Mouse (Mus musculus) cerebellum, adult 9-10 months (tissue): ENCODE results near the gene Osbpl8.
A peak's percentile ranks its signal among the peaks of the same experiment; 100 is the strongest.

ENCODE experiments used
- DNase-seq: peaks from one replicate; pipeline ENCODE4 v3.0.0; 2022

Gene Osbpl8

DNA sequence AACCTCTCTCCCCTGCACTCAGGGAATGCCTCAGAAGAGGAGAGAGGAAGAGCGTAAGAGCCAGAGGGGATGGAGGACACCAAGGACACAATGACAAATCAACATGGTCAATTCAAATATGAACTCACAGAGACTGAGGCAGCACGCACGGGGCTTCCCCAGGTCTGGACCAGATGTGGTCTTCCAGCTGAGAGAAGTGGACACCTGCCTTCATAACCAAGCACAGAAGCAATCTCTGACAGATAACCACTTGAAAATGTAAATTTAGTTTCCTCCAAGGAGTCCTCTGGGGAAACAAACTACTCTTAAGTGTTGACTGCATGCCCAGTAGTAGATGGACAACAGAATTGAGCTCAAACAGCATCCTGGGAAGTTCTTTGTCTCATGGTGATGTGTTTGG lies 9.5 kb upstream of the Osbpl8 start:
- DNase-seq, result no peak

DNA sequence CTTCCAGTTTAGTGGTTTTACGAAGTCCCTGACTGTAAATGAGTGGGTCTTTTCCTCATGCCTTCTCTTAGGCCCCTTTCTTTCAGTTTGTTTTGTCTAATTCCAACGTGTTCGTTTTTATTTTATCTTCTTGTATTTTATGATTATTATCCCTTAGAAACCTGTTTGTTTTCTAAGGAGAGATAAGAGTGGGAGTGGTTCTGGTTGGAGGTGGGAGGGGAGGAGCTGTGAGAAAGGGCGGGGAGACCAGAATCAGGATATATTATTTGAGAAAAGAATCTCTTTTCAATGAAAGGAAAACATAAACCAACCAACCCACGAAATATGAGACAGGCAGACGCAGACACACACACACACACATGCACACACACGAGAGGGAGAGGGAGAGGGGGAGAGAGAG lies 9.0 kb upstream of the Osbpl8 start:
- DNase-seq, result no peak

DNA sequence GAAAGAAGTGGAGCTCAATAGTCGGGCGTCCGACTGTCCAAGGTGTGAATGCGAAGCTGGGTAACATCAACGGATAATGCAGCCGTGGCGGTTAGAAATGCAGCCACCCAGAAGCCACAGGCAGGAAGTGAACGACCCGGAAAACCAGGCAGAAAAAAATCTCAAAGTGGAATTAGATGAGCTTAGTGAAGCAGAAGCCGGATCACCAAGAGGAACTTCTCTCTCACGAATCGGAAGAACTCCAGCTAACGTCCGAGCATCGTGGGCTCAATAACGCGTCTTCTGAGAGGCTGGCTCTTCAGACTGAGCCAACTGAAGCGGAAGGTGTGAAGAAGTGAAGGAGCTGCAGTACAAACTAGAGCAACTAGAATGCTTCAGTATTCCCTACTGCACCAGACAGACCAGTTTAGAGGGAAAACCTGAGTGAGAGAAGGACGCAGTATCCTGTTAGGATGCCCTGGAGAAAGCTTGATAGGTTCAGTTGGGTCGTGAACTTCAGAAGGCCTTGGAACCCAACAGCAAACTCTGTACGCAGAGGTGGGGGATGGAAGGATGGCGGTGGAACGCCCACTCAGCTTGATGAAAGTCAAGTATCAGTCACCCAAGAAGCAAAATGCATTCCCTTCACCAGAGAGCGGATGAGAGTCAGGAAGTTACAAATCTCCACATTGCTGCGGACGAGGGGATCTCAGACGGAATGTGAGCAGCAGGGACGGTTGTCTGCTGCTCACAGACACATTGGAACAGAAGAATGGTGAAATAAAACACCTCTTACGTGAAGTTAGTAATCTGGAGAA lies 8.0 kb upstream of the Osbpl8 start:
- no peak for DNase-seq

DNA sequence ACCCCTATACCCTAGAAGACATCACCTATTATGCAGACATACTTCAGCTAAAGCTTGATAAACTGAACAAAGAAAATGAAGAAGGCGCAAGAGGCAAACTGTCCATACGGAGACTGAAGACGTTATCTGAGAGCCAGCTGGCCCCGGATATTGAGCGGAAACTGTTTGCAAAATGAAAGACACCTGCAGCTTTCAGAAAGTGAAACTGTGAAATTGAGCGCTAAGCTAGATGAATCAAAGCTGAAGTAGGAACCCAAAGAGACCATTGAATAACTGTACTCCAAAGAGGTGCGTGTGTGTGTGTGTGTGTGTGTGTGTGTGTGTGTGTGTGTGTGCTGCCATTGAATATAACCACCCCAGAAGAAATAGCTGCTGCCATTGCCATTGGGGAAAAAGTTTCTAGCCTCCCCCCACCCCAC lies 7.3 kb upstream of the Osbpl8 start:
- DNase-seq, result no peak

DNA sequence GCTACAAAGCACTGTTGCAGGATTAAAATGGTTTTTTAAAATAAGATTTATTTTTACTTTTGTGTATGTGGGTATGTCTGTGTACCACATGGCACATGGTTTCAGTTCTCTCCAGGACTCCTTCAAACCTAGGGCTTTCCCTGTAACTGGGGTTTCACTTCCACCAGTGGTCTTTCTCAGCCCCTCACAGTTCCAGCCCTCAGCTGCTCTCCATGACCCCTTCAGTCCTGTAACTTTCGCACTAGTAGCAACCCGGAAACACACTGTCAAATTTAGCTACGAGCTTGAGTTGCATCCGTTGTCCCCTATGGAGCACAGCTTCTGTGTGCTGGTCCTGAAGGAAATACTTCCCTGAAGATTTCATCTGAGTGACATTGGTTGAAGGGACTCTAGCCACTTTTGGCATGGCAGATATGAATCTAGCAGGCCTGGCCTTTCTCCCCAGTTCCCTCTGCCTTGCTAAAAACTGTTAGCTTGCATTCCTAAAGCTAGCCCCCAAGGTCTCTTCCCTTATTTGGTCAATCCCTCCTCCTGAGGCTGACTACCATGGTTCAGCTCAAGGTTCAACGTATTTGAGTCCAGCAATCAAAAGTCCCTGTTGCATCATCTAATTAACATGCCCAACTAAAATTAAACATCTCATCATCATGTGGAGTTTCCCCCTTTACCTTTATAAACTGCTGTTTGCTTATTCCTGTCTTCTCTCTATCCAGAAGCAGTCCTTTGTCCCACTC lies 4.6 kb upstream of the Osbpl8 start:
- DNase-seq, result no peak

DNA sequence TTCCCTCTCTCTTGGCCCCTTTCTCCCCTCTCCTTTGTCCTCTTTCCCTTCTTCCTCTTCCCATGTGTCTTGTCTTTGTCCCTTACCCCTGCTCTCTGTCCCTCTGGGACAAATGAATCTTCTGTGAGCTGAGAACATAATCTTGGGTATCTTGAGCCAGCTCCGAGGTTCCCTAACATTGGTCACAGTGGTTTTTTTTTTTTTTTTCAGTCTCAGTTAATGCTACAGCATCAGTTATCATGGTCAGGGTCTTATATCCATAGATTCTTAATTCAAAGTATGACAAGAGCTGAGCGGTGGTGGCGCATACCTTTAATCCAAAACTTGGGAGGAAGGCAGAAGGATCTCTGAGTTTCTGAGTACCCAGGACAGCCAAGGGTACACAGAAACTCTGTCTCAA lies 4.0 kb upstream of the Osbpl8 start:
- DNase-seq, result no peak

DNA sequence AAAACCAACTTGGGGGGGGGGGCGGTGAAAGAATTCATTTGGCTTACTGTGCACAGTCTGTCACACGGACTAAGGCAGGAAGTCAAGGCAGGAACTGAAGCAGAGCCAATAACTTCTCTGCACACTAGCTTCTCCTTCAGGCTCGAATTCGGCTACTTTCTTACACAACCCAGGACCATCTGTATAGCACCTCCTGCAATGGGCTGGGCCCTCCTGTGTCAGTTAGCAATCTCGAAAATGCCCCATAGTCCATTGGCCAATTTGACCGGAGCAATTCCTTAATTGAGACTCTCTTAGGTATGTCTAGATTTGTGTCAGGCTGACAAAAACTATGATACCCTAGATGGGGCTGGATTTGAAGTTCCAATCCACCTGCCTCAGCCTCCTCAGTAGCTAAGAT lies 3.2 kb upstream of the Osbpl8 start:
- no peak for DNase-seq

DNA sequence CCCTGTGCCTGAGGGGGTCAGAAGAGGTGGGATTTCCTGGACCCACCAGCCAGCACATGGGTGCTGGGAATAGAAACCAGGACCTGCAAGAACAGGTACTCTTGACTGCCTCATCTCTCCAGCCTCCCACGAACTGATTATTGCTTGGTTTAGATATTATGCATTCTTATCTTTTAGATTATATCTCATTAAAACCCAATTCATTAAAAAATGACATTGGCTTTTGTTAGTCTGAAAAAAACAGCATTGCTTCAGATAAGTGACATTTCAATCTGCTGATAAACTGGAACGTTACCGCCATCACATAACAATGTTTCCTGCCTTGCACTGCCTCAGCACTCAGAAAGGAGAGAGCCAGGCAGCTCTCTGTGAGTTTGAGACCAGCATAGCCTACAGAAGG lies 1.5 kb upstream of the Osbpl8 start:
- peak; percentile 25 for DNase-seq

DNA sequence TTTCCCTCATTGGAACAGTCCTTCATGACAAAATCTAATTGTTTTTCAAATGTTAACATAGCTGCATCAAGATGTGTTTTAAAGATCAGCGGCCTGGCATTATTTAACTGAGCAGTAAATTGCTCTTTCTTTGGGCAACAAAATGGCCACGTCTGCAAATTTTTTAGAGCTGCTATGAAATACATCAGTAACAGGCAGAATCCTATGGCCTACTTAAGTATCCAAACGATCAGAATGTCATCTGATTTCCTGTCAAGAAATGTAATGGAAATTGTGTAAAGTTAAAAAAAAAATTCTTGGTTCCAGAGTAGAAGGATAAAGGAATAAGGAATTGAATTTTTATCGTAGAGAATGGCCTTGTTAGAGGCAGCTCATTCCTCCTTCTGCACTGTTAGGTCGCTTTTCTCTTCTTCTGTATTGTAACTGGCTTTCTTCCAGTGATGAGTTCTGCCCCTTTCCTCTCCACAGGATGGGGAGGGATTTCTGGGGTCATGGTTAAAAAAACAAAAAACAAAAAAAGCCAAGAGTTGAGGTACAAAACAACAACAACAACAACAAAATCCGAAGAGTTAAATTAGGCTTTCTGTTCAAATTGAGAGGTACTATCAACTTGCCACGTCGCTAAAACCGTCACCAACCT lies 831 bp upstream of the Osbpl8 start:
- peak; percentile 50 for DNase-seq

DNA sequence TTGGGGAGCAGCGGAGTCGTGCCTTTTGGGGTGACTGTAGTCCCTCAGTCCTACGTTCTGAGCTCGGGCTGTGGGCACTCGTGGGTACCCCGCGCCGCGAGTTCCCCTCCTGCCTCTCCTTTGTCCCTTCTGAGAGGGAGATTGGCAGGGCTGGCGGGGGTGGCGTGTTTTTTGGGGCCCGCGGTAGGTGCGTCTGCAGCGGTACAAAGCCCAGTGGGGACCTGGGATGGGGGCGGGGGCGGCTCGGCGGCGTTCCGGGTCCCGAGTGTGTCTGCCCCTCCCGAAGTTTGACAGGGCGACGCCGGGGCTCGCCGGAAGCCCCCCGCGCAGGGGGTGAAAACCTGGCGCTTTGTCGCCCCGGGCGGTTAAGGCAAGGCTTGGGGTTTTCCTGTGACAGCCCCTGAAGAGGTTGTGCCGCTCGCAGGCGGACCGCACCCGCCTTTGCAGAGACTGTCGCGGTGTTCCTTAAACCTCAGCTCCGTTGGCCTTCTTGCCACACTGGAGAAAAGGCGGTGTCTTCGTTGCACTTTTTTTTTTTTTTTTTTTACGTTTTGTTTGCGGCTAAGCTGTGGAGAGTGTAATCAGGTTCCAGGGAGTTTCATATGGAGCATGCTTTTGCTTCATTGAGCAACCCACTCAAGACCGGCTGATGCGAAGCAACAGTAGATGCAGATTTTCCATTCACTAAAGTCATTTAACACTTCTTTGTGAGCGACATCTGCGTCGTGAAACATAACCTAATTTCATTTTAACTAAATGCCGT lies 848 bp downstream of the Osbpl8 start:
- DNase-seq, result peak; percentile 68

DNA sequence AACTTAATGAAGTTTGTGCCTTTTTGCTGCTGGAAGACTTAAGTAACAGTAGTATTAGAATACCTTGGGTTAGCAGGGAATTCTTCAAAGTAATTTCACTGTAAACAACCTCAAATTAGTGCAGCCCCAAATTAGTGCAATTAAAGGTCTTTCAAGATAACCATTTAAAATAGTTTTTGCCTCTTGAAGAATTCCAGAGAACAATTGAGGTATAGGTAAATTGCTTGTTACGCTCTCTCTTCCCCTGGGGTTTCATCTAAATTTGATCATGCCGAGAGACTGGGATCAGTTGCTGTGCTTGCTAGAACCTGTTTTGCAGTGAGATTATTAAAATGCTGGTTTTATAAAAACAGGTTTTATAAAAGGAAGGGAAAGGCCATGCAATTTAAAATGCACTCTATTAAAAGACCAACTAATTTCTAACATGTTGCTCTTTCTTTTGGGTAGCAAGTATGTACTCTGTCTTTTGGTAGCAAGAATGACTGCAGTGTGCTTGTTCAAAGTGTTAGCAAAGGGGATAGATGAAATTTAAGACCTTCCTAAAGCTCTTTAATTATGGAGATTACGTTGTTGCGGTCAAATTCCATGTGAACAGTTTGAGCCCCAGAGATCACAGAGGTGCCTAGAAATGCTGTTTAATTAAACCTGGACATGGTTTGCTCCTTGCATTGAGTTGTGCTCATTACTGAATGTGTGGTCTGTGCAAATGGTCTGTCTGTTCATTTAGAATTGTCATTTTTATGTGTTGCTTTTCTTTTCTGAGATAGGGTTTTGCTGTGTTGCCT lies 1.7 kb downstream of the Osbpl8 start:
- peak; percentile 26 for DNase-seq

DNA sequence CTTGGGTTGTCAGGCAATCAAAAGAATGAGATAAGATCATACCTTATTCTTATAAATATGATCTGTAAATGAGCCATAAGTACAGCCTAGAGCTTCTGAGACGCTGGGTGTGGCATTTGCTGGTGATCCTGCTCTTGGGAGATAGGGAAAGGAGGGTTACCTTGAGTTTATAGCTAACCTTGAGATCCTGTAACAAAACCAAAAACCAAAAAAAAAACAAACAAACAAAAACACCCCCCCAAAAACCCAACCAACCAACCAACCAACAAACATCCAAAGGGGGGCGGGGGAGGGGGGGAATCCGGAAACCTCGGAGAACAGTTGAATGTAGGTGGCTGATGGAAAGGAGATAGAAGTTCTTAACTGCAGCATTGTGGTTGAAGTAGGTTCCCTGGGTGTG lies 2.9 kb downstream of the Osbpl8 start:
- no peak for DNase-seq

DNA sequence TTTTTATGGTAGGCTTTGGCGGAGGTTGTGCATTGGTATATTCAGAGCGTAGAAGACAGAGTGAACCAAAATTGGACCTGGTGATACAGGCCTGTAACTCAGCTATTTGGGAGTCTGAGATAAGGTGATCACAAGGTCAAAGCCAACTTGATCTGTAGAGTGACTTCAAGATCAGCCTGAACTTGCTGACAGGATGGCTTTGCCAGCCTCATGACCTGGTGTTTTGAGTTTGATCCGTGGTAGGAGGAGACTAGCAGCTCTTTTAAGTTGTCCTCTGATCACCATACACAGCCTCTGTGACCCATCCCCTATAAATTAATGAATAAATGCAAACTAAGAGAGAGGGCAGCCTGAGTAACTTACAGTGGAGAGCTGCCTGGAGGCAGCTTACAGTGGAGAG lies 3.8 kb downstream of the Osbpl8 start:
- DNase-seq, result peak; percentile 8

DNA sequence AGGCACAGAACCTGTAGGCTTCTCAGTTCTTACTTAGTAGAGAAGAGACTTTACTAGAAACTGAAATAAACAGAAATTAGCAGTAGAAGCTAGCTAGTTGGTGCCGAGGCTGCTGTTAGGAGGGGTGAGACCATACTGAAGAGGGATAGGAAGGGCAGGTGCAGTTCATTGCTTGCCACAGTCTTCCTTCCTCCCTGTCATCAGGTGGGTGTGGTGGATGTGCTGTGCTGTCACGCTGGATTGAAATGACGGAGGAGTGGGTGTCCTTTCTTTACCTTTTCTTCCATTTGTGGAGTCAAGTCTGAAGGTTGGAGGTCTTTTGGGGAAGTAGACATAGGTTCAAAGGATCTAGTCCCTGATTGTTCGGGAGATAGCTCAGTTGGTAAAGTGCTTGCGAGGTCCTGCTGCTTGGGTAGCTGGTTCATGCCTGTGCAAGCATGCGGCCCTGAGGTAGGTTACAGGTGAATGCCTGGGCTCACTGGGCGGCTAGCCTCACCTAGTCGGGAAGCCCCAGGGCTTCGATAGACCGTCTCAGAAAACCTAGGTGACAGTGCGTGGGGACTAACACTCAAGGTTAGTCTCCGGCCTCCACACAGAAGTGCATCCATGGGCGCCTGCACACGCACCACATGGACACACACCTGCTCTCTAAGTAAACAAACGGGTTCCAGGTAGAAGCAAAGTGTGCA lies 6.8 kb downstream of the Osbpl8 start:
- DNase-seq, result no peak

DNA sequence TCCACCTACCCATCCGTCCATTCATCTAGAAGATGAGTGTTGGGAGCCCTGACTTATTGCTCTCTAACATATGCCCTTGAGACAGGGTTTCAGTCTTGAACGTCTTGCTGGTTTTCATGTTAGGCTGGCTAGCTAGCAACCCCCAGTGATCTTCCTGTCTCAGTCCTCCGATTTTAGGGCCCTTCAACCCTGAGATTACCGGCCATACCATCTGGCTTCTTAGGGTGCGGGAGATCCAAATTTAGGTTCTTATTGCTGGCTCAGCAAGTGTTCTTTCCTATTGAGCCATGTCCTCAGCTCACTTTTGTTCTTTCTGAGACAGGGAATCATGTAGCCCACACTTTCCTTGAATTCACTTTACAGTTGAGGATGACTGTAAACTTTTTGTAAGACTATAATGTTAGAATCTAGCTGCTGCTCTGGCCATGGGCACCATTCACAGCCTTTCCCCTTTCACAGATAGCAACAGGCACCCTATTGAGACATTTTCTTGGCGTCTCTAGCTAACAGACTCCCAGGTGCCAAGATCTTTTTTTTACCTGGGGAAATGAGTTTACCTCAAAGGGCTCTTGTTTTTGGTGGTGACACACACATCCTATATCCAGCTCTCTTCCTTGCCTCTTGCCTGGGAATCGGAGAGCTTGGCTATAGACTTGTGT lies 9.2 kb downstream of the Osbpl8 start:
- DNase-seq, result peak; percentile 66

DNA sequence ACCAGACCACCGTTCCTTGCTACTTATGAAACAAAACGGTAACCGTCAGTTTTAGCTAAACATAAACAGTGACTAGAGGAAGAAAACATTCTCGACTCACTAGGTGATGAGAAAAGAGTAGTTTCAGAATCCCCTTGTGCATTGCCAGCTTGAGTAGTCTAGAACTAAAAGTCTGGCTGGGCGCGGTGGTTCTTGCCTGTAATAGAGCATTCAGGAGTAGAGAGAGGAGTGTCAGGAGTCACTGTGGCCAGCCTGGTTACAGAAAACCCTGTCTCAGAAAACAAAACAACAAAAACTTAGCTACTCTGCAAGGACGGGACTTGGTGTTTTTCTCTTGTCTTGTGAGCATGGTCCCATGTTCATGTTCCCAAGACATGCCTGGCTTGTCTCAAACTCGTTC lies 12.8 kb downstream of the Osbpl8 start:
- DNase-seq, result no peak

DNA sequence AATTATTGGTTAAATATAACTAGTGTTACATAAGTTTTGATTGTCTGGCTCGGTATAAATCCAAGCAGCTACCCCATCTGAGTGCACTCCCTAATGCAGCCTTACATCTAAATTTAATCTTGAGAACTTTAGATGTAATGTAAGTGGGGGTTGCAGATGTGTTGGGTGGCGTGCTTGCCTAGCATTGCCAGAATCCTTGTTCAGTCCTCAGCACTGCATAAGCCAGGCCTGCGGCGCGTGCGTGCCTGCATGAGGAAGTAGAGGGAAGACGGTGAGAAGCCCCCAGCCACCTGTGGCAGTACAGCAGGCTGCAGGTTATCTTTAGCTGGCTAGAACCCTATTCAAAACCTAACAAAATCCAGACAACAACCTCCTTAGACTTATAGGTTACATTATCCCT lies 13.5 kb downstream of the Osbpl8 start:
- no peak for DNase-seq

DNA sequence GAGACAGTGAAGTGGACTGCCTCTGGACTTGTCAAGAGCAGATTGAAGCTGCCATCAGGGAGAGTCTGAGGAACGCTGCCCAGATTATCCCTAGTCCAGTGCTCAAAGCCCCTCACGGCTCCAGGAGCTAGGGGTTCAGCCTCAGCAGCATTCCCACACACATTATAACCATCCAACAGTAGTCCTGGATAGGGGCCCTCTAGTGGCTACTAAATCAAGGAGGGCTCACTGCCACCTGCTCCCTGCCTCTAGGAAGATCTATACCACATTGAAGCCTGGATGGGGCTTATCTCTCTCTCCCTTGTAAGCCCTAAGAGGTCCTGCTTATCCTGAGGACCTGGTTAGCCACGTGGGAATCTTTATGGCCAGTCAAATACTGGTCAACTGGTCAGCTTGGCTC lies 16.1 kb downstream of the Osbpl8 start:
- no peak for DNase-seq

DNA sequence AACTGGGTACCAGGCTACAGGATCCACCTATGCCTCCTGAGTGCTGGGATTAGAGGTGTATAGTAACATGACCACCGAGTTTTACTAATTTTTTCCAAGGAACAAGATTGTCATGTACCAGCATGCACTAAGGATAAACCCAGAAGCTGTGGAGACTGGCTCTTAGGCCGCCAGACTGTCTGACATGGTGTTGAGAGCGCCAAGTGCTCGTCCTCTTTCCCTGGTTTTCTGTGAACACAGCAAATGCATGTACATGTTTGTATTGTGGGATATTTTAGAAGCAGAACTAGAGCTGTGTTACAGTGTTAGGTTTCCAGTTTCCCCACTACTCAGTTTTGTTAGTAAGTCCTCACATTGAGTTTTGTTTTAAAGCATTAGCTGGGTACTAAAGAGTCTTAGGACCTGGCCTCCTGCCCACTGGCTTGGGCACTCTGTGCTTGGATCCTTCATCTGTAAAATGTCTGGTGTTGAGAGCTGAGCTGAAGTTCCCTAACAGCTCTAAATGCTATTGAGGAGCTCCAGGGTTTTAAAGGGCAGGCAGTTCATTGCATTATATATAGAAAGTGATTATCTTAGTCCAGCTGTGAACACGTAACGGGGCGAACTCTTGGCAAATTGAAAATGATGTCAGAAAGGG lies 19.2 kb downstream of the Osbpl8 start:
- DNase-seq, result peak; percentile 62

DNA sequence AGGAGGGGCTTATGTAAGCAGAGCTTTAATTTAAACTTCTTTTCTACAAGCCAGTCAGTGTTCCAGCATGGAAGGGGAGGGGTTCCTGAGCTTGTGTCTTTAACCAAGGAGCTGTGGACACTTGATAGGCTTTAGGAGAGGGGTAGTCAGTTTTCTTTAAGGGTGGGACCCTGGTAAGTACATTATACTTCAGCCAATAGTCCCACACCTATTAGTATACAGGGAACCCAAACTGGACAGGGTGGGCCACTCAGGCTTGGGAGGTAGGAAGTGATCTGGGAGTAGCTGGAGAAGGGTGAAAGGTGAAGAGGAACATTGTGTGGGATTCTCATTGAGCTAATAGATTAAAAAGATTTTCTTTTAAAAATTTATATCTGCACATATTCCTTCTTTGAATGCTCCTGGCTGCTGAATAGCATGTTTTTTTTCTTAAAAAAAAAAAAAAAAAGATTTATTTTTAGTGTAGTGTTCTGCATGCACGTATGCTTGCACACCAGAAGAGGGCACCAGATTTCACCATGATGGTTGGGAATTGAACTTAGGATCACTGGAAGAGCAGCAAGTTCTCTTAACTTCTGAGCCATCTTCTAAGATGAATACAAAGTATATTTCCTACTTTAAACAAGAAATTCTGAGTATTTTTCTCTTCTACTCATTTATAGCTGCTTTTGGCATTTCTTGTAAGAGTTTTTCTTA lies 21.2 kb downstream of the Osbpl8 start:
- DNase-seq, result no peak
